Mouse (Mus musculus) liver, embryonic 11.5 days (tissue): ENCODE results near the gene Zwint. TPM values are rescaled to one million over a fixed set of nuclear protein-coding genes. Genes with fewer than 3 reads are reported as not detected.
A peak's percentile ranks its signal among the peaks of the same experiment; 100 is the strongest.

ENCODE experiments used
- ATAC-seq: fragments of 200-750 bp; cut with Nextera tagmentation; replicated peaks from 2 replicates; pipeline ENCODE4 v1.8.0; 2017; ENCODE audit warnings: moderate number of reproducible peaks, mild to moderate bottlenecking, moderate TSS enrichment, moderate library complexity; ENCODE audit not compliant: low FRiP score
- DNase-seq: peaks from one replicate; pipeline ENCODE4 v3.0.0-alpha.2; 2017; ENCODE audit warnings: low spot score
- H3K27ac ChIP-seq: fragments of 300-500 bp; sonication (generic); 2 replicates; pipeline ENCODE4 v1.5.1; 2014; ENCODE audit warnings: mild to moderate bottlenecking, low read depth, low read length, control low read depth
- H3K27me3 ChIP-seq: fragments of 300-500 bp; sonication (generic); replicated peaks from 2 replicates; pipeline ENCODE4 v1.6.1; 2014; ENCODE audit warnings: low read length, mixed read lengths; ENCODE audit not compliant: control insufficient read depth, insufficient read depth
- H3K36me3 ChIP-seq: fragments of 300-500 bp; sonication (generic); 2 replicates; pipeline ENCODE4 v1.6.1; 2014; ENCODE audit warnings: mild to moderate bottlenecking, low read length, moderate library complexity, mixed read lengths; ENCODE audit not compliant: control insufficient read depth, insufficient read depth
- H3K4me1 ChIP-seq: fragments of 300-500 bp; sonication (generic); replicated peaks from 2 replicates; pipeline ENCODE4 v1.6.1; 2014; ENCODE audit warnings: low read length, mixed read lengths; ENCODE audit not compliant: control insufficient read depth, insufficient read depth
- H3K4me2 ChIP-seq: fragments of 300-500 bp; sonication (generic); 2 replicates; pipeline ENCODE4 v1.6.1; 2014; ENCODE audit warnings: mild to moderate bottlenecking, control low read depth, moderate library complexity
- H3K4me3 ChIP-seq: fragments of 300-500 bp; sonication (generic); 2 replicates; pipeline ENCODE4 v1.5.1; 2014; ENCODE audit warnings: low read depth, low read length, control low read depth
- H3K9ac ChIP-seq: fragments of 300-500 bp; sonication (generic); 2 replicates; pipeline ENCODE4 v1.6.1; 2014; ENCODE audit warnings: low read depth, low read length, control low read depth
- H3K9me3 ChIP-seq: fragments of 300-500 bp; sonication (generic); 2 replicates; pipeline ENCODE4 v1.6.1; 2016; ENCODE audit warnings: low read length, inconsistent platforms, mixed read lengths; ENCODE audit not compliant: control insufficient read depth
- WGBS: fragments of 180-500 bp; shearing (Covaris S2); extraction: QIAGEN DNeasy Blood & Tissue Kit; methylation state at CpG from one replicate; pipeline ENCODE4 v1.1.7; 2014; 5-methylcytosine and 5-hydroxymethylcytosine counted together
- polyA plus RNA-seq: library from polyadenylated mRNA; unstranded; fragments of >200 nt; fragmentation: Nextera tagmentation; extraction: Ambion mirVana; gene quantifications from 2 replicates; pipeline ENCODE4 v1.2.1, GENCODE M21; 2014

Zwint gene
- polyA plus RNA-seq, 1 experiment from 2014 or later = 292 TPM

DNA sequence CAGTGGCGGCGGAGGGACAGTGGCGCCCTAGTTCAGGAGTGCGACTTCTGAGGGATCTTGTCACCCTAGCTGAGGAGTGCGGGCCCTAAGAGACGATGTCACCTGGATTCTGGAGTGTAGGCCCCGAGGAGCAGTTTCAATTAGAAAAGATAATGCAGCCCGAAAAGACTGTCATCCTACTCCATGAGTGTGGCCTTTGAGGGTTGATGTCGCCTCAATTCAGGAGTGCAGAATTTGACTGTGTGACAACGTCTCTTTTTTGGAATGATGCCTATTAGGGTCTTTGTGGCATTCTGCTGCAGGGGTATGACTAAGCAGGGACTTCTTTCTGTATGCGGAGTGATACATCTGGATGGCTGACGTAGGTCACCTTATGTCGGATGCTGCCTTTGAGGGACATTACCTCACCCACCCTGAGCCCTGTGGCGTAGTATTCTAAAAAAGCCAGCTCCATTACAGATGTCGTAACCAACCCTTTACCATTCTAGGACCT lies 418 bp downstream of the Zwint start:
- Histone ChIP-seq H3K9me3 (no peaks in the 10 kb centered on the region), H3K9ac (peak overlapping the region; percentile 89), H3K4me1 (peaks cover 10% of the 10 kb centered on the region), H3K4me3 (peak overlapping the region; percentile 85), H3K27ac (peak overlapping the region; percentile 94), H3K36me3 (peaks cover 25% of the 10 kb centered on the region), H3K4me2 (peak overlapping the region; percentile 73), H3K27me3 (no peaks in the 10 kb centered on the region)
- no peak for DNase-seq
- WGBS = 2% methylated on average over 15 of the region's 15 CpGs
- ATAC-seq = peak; percentile 75

DNA sequence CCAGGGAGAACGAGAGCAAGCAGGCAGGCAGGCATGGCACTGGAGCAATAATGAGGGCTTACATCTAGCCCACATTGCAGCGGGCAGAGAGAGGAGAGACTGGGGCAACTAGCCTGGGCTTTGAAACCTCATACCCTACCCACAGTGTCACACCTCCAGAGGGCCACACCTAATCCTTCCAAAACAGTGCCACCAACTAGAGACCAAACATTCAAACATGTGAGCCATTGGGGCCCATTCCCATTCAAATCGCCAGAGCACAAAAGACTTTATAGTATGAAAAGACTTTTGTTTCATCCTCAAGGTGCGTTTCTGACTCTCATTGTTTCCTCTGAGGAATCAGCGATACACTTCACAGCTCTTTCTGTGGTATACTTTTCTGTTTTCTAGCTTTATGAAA lies 4.6 kb downstream of the Zwint start:
- ATAC-seq = no peak
- no peaks in the 10 kb centered on the region for H3K27me3 ChIP-seq
- WGBS = 92% methylated on average over 5 of the region's 5 CpGs

DNA sequence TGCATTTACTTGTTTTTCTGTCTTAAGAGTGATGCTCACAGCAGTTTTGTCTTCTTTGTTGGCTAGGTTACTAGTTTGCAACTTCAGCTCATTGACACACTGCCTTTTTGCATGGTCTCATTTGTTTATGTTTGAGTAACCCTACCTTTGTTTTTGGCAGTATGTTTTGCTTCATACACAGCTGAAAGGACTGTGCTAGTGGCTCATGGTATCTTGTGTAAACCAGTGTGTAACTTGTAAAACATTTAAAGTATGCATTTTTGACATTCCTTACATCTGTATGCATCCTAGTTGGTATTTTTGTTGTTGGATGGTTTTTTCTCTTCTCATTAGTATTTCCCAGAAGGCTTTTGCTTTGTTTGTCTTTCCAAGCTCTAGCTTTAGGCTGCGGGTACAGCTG lies 5.7 kb downstream of the Zwint start:
- no peak for DNase-seq
- Histone ChIP-seq H3K27me3 (no peaks in the 10 kb centered on the region), H3K9me3 (no peaks in the 10 kb centered on the region), H3K27ac (no peak overlapping the region), H3K4me2 (no peak overlapping the region), H3K9ac (no peak overlapping the region), H3K4me3 (no peak overlapping the region), H3K4me1 (peaks cover 9% of the 10 kb centered on the region), H3K36me3 (peaks cover 35% of the 10 kb centered on the region)
- no peak for ATAC-seq
- WGBS = 92% methylated on average over 1 of the region's 1 CpGs

More for the DNA sequence above, 4.6 kb downstream of the Zwint start:
- Histone ChIP-seq H3K4me2 (no peak overlapping the region), H3K36me3 (peaks cover 35% of the 10 kb centered on the region), H3K4me1 (peaks cover 10% of the 10 kb centered on the region), H3K27ac (no peak overlapping the region), H3K4me3 (no peak overlapping the region), H3K9ac (no peak overlapping the region), H3K9me3 (no peaks in the 10 kb centered on the region)
- DNase-seq = no peak

DNA sequence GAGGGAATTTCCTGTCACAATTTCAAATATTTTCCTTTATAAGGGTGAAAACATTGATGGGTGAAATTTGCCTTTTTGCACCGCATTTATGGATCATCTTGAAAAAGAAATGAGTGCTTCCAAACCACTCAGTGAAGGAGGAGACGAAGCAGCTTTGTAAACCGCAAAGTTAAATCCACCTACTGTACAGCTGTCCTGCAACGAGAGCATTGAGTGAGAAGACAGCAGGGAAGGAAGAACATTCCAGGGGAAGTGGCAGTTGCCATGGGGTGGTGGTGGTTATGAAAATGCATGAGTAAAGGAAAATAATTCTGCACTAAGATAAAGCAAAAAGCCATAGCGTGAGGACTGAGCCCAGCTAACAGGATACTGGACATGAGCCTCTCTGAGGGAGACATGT lies 13.2 kb downstream of the Zwint start:
- Histone ChIP-seq H3K9ac (no peak overlapping the region), H3K36me3 (peaks cover 8% of the 10 kb centered on the region), H3K4me3 (no peak overlapping the region), H3K9me3 (no peaks in the 10 kb centered on the region), H3K27me3 (no peaks in the 10 kb centered on the region), H3K4me2 (no peak overlapping the region), H3K27ac (no peak overlapping the region), H3K4me1 (peaks cover 2% of the 10 kb centered on the region; the same call in 1 of the 2 replicates)
- 90% methylated on average over 5 of the region's 5 CpGs for WGBS
- ATAC-seq = no peak
- DNase-seq = no peak

DNA sequence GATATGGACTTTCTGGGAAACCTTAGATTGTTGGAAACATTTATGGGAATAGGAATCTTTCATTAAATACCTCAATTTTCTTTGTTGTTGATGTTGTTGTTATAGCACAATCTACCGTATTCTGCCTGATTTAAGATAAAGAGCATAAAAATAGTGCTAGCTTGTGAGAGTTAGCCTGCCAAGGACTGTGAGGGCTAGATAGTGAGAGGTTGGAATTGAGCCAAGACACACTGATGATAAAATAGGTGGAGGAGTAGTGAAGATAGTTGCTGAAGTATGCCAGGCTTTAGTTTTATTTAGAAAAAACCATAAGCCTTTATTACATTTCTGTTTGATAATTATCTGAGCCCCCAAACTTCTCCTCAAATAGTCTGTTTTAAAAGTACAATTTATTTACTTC lies 14.4 kb downstream of the Zwint start:
- peak; percentile 75 for ATAC-seq
- no peak for DNase-seq

DNA sequence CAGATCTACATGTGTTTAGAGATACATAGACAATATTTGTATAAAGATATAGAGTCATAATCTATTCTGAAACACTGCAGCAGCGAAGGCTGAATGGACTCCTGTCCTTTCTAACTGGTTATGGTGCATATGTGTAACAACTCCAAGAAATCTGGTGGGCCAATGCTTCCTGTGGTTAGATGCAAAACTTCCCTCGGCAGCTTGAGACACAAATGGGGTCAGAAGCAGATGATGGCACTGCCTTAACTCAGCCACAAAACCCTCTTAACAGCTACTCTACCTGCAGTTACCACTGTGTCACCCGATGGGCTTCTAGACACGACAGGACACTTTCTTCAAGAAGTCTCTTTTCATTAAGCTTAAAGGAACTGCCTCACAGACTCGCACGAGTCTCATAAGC lies 21.3 kb downstream of the Zwint start:
- peaks cover 10% of the 10 kb centered on the region for H3K36me3 ChIP-seq
- DNase-seq = no peak
- H3K9me3 ChIP-seq = no peaks in the 10 kb centered on the region
- no peak overlapping the region for H3K27ac ChIP-seq
- no peaks in the 10 kb centered on the region for H3K27me3 ChIP-seq
- H3K4me3 ChIP-seq = no peak overlapping the region
- 59% methylated on average over 6 of the region's 6 CpGs for WGBS
- H3K4me1 ChIP-seq = peaks cover 6% of the 10 kb centered on the region
- H3K4me2 ChIP-seq = no peak overlapping the region
- ATAC-seq = no peak
- H3K9ac ChIP-seq = no peak overlapping the region

More for the DNA sequence above, 14.4 kb downstream of the Zwint start:
- no peak overlapping the region for H3K27ac ChIP-seq
- H3K4me2 ChIP-seq = no peak overlapping the region; the same call in 1 of the 2 replicates
- H3K4me3 ChIP-seq = no peak overlapping the region
- peaks cover 2% of the 10 kb centered on the region; the same call in 1 of the 2 replicates for H3K4me1 ChIP-seq
- H3K36me3 ChIP-seq = peaks cover 7% of the 10 kb centered on the region
- 70% methylated on average over 1 of the region's 1 CpGs for WGBS
- H3K9me3 ChIP-seq = no peaks in the 10 kb centered on the region
- H3K9ac ChIP-seq = no peak overlapping the region
- H3K27me3 ChIP-seq = no peaks in the 10 kb centered on the region

DNA sequence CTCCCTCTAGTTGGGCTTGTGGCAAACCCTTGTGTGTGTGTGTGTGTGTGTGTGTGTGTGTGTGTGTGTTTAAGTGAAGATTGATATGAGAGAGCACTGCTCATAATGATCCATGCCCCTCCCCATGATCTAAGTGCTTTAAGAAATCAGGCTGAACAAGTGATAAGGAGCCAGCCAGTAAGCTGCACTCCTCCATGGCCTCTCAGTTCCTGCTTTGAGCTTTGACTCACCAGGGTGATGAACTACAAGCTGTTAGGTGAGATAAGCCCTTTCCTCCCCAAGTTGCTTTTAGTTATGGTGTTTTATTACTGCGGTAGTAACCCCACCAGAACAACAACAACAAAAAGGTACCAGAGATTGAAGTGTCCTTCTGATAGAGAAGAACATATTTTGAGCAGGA lies 21.9 kb downstream of the Zwint start:
- no peak overlapping the region for H3K4me3 ChIP-seq
- ATAC-seq (peak; percentile 92), DNase-seq (no peak)
- H3K36me3 ChIP-seq = peaks cover 10% of the 10 kb centered on the region
- no peak overlapping the region for H3K9ac ChIP-seq
- no peaks in the 10 kb centered on the region for H3K27me3 ChIP-seq
- H3K4me1 ChIP-seq = peaks cover 6% of the 10 kb centered on the region
- no peaks in the 10 kb centered on the region for H3K9me3 ChIP-seq
- H3K4me2 ChIP-seq = no peak overlapping the region
- H3K27ac ChIP-seq = no peak overlapping the region
- 50% methylated on average over 1 of the region's 1 CpGs for WGBS

DNA sequence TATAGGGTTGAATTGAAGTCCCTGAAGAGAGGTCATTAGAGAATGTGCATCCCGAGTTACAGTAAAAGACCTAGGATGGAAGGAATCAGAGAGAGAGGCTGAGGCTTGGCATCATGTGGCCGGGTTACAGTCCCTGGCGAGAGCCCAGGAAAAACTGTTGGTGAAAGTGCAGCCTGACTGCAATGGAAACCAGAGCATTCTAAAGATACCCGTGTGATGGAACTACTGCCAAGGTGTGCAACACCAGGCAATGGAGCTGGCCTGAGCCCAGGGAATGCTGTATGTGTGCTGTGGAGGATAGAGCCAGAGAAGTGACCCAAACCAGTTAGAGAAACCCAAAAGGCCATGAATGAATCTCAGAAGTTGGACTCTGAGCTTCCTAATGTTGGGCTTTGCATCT lies 24.4 kb downstream of the Zwint start:
- Histone ChIP-seq H3K4me3 (no peak overlapping the region), H3K27ac (no peak overlapping the region), H3K9ac (no peak overlapping the region), H3K36me3 (peaks cover 5% of the 10 kb centered on the region), H3K4me2 (no peak overlapping the region), H3K9me3 (no peaks in the 10 kb centered on the region), H3K4me1 (peaks cover 6% of the 10 kb centered on the region), H3K27me3 (no peaks in the 10 kb centered on the region)
- ATAC-seq (no peak), DNase-seq (no peak)
- 77% methylated on average over 4 of the region's 4 CpGs for WGBS

DNA sequence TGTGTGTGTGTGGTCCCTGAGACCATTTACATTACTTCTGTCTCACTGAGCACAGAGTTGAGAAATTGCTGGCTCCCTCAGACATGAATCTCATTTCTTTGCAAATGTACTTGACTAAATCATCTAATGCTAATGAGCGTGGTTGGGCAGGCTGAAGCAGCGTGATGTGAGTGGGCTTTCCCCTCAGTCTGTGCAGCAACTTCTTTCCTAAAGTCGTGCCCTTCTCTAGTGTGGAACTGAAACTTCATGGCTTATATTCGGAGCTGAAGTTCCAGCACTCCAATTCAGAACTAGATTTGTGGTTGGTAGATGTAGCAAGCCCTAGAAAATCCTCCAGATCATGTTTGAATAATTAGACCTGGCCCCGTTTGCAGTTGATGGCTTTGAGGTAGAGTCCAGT lies 46.4 kb downstream of the Zwint start:
- no peak overlapping the region for H3K4me2 ChIP-seq
- H3K4me1 ChIP-seq = no peaks in the 10 kb centered on the region
- no peak overlapping the region for H3K4me3 ChIP-seq
- H3K27ac ChIP-seq = no peak overlapping the region
- no peaks in the 10 kb centered on the region for H3K36me3 ChIP-seq
- no peak overlapping the region for H3K9ac ChIP-seq
- 79% methylated on average over 5 of the region's 5 CpGs for WGBS
- no peak for DNase-seq
- no peaks in the 10 kb centered on the region for H3K27me3 ChIP-seq
- no peak for ATAC-seq
- H3K9me3 ChIP-seq = no peaks in the 10 kb centered on the region
